17 mouse cellular contexts compared by ENCODE assay signal in genomic region chr17:78270019-78270418, GRCm38 (mm10).
"Had no signal": no experiment of that assay in that cellular context is flagged by ENCODE, and none has a peak within 500 bp of the region (broad histone marks: within the 10 kb centered on the region; RNA-seq: fewer than 3 reads in every experiment).

No protein-coding gene starts in this region.

- H3K9ac ChIP-seq: lung, embryonic 14.5 days; midbrain, embryonic 12.5 days; neural tube, embryonic 13.5 days; neural tube, embryonic 15.5 days had no signal

- H3K27ac ChIP-seq: midbrain, embryonic 10.5 days; midbrain, embryonic 12.5 days; neural tube, embryonic 13.5 days; neural tube, embryonic 15.5 days had no signal

- H3K9me3 ChIP-seq: midbrain, embryonic 10.5 days; midbrain, embryonic 12.5 days; neural tube, embryonic 13.5 days; neural tube, embryonic 15.5 days had no signal

- H3K36me3 ChIP-seq: midbrain, embryonic 12.5 days; neural tube, embryonic 13.5 days; neural tube, embryonic 15.5 days had no signal

- H3K4me2 ChIP-seq: lung, embryonic 14.5 days; midbrain, embryonic 12.5 days; neural tube, embryonic 13.5 days; neural tube, embryonic 15.5 days had no signal

- H3K27me3 ChIP-seq: midbrain, embryonic 12.5 days; neural tube, embryonic 13.5 days; neural tube, embryonic 15.5 days had no signal

- H3K4me3 ChIP-seq: midbrain, embryonic 10.5 days; midbrain, embryonic 12.5 days; myocyte; neural tube, embryonic 13.5 days; neural tube, embryonic 15.5 days had no signal

- DNase-seq: lung, embryonic 14.5 days; lung, postnatal 10 days; lung, postnatal 4 days; midbrain, embryonic 14.5 days; retina, postnatal 1 day; right cerebral cortex, adult 18-20 months; right cerebral cortex, postnatal 25 days; right cerebral cortex, postnatal 4 days; spleen, adult 18-20 months; thymus, adult 18-20 months; thymus, postnatal 14 days; thymus, postnatal 36 days had no signal
